Mouse (Mus musculus) gastrocnemius, postnatal 14 days (tissue): Measurements from ENCODE around the gene Ugt1a5. TPM values are rescaled to one million over a fixed set of nuclear protein-coding genes. Genes with fewer than 3 reads are reported as not detected.

Experiments used
- DNase-seq: peaks from one replicate; pipeline ENCODE4 v3.0.0; 2021; ENCODE audit warnings: mixed read lengths
- intact Hi-C: fragments of 180-260 bp; cut with DNase I; formaldehyde crosslinking; loops from one replicate; pipeline ENCODE4 v1.15.1; 2025; ENCODE audit warnings: low total_unique reads
- total RNA-seq, 2 experiments: library from RNA; stranded (reverse); gene quantifications; 2 replicates each; pipeline ENCODE4 v1.2.3; 2021

Gene Ugt1a5
- total RNA-seq, 2 experiments from 2014 or later = 0.14 to 0.33 TPM

- intact Hi-C loops = no loop called here
- DNase-seq = peak; percentile 7
Observed at GRCm38 (mm10) chr1:88234248-88234610, 68.4 kb downstream of the Ugt1a5 start.

GRCm38 (mm10) chr1:88234646-88235045 is 68.8 kb downstream of the Ugt1a5 start:
- intact Hi-C loops = no loop called here
- DNase-seq = peak; percentile 22

- no peak for DNase-seq
- intact Hi-C loops = no loop called here
Observed at GRCm38 (mm10) chr1:88235046-88235893, 69.5 kb downstream of the Ugt1a5 start.

GRCm38 (mm10) chr1:88235894-88236415 is 70.1 kb downstream of the Ugt1a5 start:
- intact Hi-C loops = no loop called here
- no peak for DNase-seq

GRCm38 (mm10) chr1:88237311-88237710 is 71.5 kb downstream of the Ugt1a5 start:
- no peak for DNase-seq
- intact Hi-C loops = no loop called here

GRCm38 (mm10) chr1:88238771-88239170 is 73.0 kb downstream of the Ugt1a5 start:
- intact Hi-C loops = no loop called here
- no peak for DNase-seq

GRCm38 (mm10) chr1:88240072-88240471 is 74.3 kb downstream of the Ugt1a5 start:
- peak; percentile 8 for DNase-seq

GRCm38 (mm10) chr1:88240579-88240978 is 74.8 kb downstream of the Ugt1a5 start:
- DNase-seq = no peak
- intact Hi-C loops = no loop called here

More at GRCm38 (mm10) chr1:88240072-88240471, 74.3 kb downstream of the Ugt1a5 start:
- intact Hi-C loops = no loop called here

- DNase-seq = no peak
- intact Hi-C loops = no loop called here
Observed at GRCm38 (mm10) chr1:88243861-88244260, 78.0 kb downstream of the Ugt1a5 start.

GRCm38 (mm10) chr1:88245881-88246280 is 80.1 kb downstream of the Ugt1a5 start:
- DNase-seq = no peak
- intact Hi-C loops = no loop called here

GRCm38 (mm10) chr1:88246386-88246785 is 80.6 kb downstream of the Ugt1a5 start:
- no peak for DNase-seq
- intact Hi-C loops = no loop called here

GRCm38 (mm10) chr1:88247660-88248059 is 81.8 kb downstream of the Ugt1a5 start:
- DNase-seq = no peak

GRCm38 (mm10) chr1:88248658-88249057 is 82.8 kb downstream of the Ugt1a5 start:
- no peak for DNase-seq
- intact Hi-C loops = no loop called here

More at GRCm38 (mm10) chr1:88247660-88248059, 81.8 kb downstream of the Ugt1a5 start:
- intact Hi-C loops = no loop called here

- no peak for DNase-seq
- intact Hi-C loops = no loop called here
Observed at GRCm38 (mm10) chr1:88249596-88249995, 83.8 kb downstream of the Ugt1a5 start.

- intact Hi-C loops = no loop called here
- no peak for DNase-seq
Observed at GRCm38 (mm10) chr1:88250023-88250422, 84.2 kb downstream of the Ugt1a5 start.

- intact Hi-C loops = no loop called here
- no peak for DNase-seq
Observed at GRCm38 (mm10) chr1:88253106-88253505, 87.3 kb downstream of the Ugt1a5 start.

- DNase-seq = no peak
- intact Hi-C loops = no loop called here
Observed at GRCm38 (mm10) chr1:88253540-88253939, 87.7 kb downstream of the Ugt1a5 start.

GRCm38 (mm10) chr1:88254793-88255465 is 89.1 kb downstream of the Ugt1a5 start:
- intact Hi-C loops = no loop called here
- peak; percentile 72 for DNase-seq

- no peak for DNase-seq
- intact Hi-C loops = no loop called here
Observed at GRCm38 (mm10) chr1:88255466-88255857, 89.7 kb downstream of the Ugt1a5 start.

GRCm38 (mm10) chr1:88255989-88256754 is 90.4 kb downstream of the Ugt1a5 start:
- DNase-seq = no peak
- intact Hi-C loops = no loop called here
